Mouse (Mus musculus) heart, embryonic 14.5 days (tissue): ENCODE measurements around the gene Alox12b. TPM values are rescaled to one million over a fixed set of nuclear protein-coding genes. Genes with fewer than 3 reads are reported as not detected.

Source experiments
- ATAC-seq: fragments of 200-750 bp; cut with Nextera tagmentation; 2 replicates; pipeline ENCODE4 v1.8.0; 2017; ENCODE audit warnings: low read depth, moderate TSS enrichment; ENCODE audit not compliant: insufficient number of reproducible peaks, insufficient read depth, low FRiP score
- H3K27ac ChIP-seq, 2 experiments: fragments of 200-500 bp in 1 of 2; fragments of 300-500 bp in 1 of 2; sonication (generic) in 1 of 2; replicated peaks in 1 of 2; 2 replicates each; pipeline ENCODE4 v1.5.1; 2012 to 2014; ENCODE audit warnings: low read depth in 2 of 2, low read length in 2 of 2, control low read depth in 1 of 2, mild to moderate bottlenecking in 1 of 2, mixed read lengths in 1 of 2; ENCODE audit not compliant: control insufficient read depth in 1 of 2, insufficient read depth in 1 of 2
- H3K27me3 ChIP-seq: fragments of 300-500 bp; sonication (generic); 2 replicates; pipeline ENCODE4 v1.6.1; 2014; ENCODE audit warnings: mild to moderate bottlenecking, low read length, control low read depth; ENCODE audit not compliant: control insufficient read depth, insufficient read depth
- H3K36me3 ChIP-seq: fragments of 300-500 bp; sonication (generic); 2 replicates; pipeline ENCODE4 v1.6.1; 2014; ENCODE audit warnings: mild to moderate bottlenecking, control low read depth, low read length, mixed read lengths; ENCODE audit not compliant: control insufficient read depth, insufficient read depth
- H3K4me1 ChIP-seq, 2 experiments: fragments of 200-500 bp in 1 of 2; fragments of 300-500 bp in 1 of 2; sonication (generic) in 1 of 2; 2 replicates each; pipeline ENCODE4 v1.6.1; 2012 to 2014; ENCODE audit warnings: low read length in 2 of 2, control low read depth in 1 of 2, mixed read lengths in 1 of 2; ENCODE audit not compliant: control insufficient read depth in 2 of 2, insufficient read depth in 2 of 2
- H3K4me2 ChIP-seq: fragments of 300-500 bp; sonication (generic); 2 replicates; pipeline ENCODE4 v1.6.1; 2014; ENCODE audit warnings: mild to moderate bottlenecking, low read length
- H3K4me3 ChIP-seq, 2 experiments: fragments of 200-500 bp in 1 of 2; fragments of 300-500 bp in 1 of 2; sonication (generic) in 1 of 2; 2 replicates each; pipeline ENCODE4 v1.5.1; 2012 to 2014; ENCODE audit warnings: low read length in 2 of 2, mild to moderate bottlenecking in 2 of 2, control low read depth in 1 of 2, low read depth in 1 of 2, moderate library complexity in 1 of 2; ENCODE audit not compliant: control insufficient read depth in 1 of 2, insufficient read depth in 1 of 2
- H3K9ac ChIP-seq: fragments of 300-500 bp; sonication (generic); 2 replicates; pipeline ENCODE4 v1.6.1; 2014; ENCODE audit warnings: mild to moderate bottlenecking, low read length
- H3K9me3 ChIP-seq: fragments of 300-500 bp; sonication (generic); 2 replicates; pipeline ENCODE4 v1.6.1; 2016; ENCODE audit warnings: low read length, control low read depth; ENCODE audit not compliant: control insufficient read depth
- WGBS: fragments of 180-500 bp; shearing (Covaris S2); extraction: QIAGEN DNeasy Blood & Tissue Kit; methylation state at CpG from one replicate; pipeline ENCODE4 v1.1.7; 2014; 5-methylcytosine and 5-hydroxymethylcytosine counted together
- polyA plus RNA-seq: library from polyadenylated mRNA; unstranded; fragments of >200 nt; fragmentation: Nextera tagmentation; extraction: Ambion mirVana; gene quantifications from 2 replicates; pipeline ENCODE4 v1.2.1, GENCODE M21; 2014

Gene Alox12b
- polyA plus RNA-seq, 1 experiment from 2014 or later = not detected

GRCm38 (mm10) chr11:69185031-69185430 is 28.2 kb downstream of the Alox12b start:
- H3K4me2 ChIP-seq = no peak overlapping the region
- no peak overlapping the region for H3K27ac ChIP-seq
- WGBS = 86% methylated on average over 5 of the region's 5 CpGs
- H3K4me1 ChIP-seq = no peaks in the 10 kb centered on the region
- no peaks in the 10 kb centered on the region for H3K36me3 ChIP-seq
- no peaks in the 10 kb centered on the region for H3K27me3 ChIP-seq
- H3K9ac ChIP-seq = no peak overlapping the region
- no peaks in the 10 kb centered on the region for H3K9me3 ChIP-seq
- ATAC-seq = no peak
- no peak overlapping the region for H3K4me3 ChIP-seq

- no peak for ATAC-seq
These were observed 29.1 kb downstream of the Alox12b start for GRCm38 (mm10) chr11:69185936-69186335.

DNA sequence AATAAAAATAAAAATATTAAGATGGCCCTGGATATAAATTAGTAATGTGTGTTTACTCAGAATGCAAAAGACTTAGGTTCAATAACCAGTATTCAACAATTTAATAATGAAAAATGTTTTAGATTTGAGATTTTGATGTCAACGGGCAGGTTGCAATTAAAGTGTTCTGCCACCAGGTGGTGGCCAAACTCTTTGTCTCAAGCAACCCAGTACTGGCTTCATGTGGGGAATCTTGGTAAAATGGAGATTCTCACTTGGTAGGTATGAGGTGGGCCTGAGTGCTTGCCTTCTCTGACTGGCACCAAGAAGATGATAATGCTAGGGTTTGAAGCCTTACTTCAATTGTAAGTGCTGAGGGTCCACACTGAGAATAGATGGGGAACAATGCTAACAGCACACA is 36.1 kb downstream of the Alox12b start:
- WGBS = 6% methylated on average over 1 of the region's 1 CpGs
- peaks cover 20% of the 10 kb centered on the region for H3K27me3 ChIP-seq
- no peak for ATAC-seq
- H3K9me3 ChIP-seq = no peaks in the 10 kb centered on the region
- no peaks in the 10 kb centered on the region for H3K36me3 ChIP-seq
- H3K4me2 ChIP-seq = no peak overlapping the region
- no peak overlapping the region for H3K9ac ChIP-seq
- H3K4me1 ChIP-seq = peaks cover 6 to 8% of the 10 kb centered on the region in 2 experiments; a peak in 3 of 4 replicates
- no peak overlapping the region for H3K4me3 ChIP-seq
- H3K27ac ChIP-seq = no peak overlapping the region

More at GRCm38 (mm10) chr11:69185936-69186335, 29.1 kb downstream of the Alox12b start:
- Histone ChIP-seq H3K4me3 (no peak overlapping the region), H3K9ac (no peak overlapping the region), H3K27ac (no peak overlapping the region), H3K27me3 (no peaks in the 10 kb centered on the region), H3K9me3 (no peaks in the 10 kb centered on the region), H3K36me3 (no peaks in the 10 kb centered on the region), H3K4me2 (no peak overlapping the region), H3K4me1 (no peaks in the 10 kb centered on the region)
- WGBS = 76% methylated on average over 6 of the region's 6 CpGs

GRCm38 (mm10) chr11:69196766-69197165 is 40.0 kb downstream of the Alox12b start:
- 7% methylated on average over 5 of the region's 5 CpGs for WGBS
- Histone ChIP-seq H3K4me3 (peak overlapping the region in 1 of 2 experiments; percentile 25; a peak in 2 of 4 replicates), H3K27me3 (peaks cover 23% of the 10 kb centered on the region), H3K9ac (peak overlapping the region; percentile 55; the same call in 1 of the 2 replicates), H3K4me1 (peaks cover 6 to 14% of the 10 kb centered on the region in 2 experiments; a peak in 3 of 4 replicates), H3K9me3 (no peaks in the 10 kb centered on the region), H3K27ac (no peak overlapping the region), H3K4me2 (peak overlapping the region; percentile 63), H3K36me3 (no peaks in the 10 kb centered on the region)
- ATAC-seq = no peak

DNA sequence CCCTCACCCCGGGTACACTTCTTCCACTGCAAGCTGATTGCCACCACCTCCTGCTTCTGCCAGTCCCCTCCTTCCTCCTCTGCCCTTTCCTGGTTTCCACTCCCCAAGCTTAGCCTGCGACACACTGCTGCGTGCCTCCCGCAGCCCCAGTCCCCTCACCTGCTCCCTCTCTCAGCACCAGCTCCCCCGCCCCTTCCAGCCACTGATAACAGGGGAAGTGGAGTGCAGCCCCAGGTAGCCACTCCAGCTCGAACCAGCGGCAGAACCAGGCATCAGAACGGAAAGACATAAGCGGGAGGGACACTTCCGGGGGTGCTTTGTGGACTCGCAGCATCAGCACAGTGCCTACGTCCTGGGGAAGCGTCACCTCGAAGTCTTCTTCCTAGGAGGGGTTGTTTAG is 40.4 kb downstream of the Alox12b start:
- WGBS = 2% methylated on average over 14 of the region's 14 CpGs
- Histone ChIP-seq H3K27ac (no peak overlapping the region), H3K36me3 (no peaks in the 10 kb centered on the region), H3K9ac (peak overlapping the region; percentile 55; the same call in 1 of the 2 replicates), H3K4me3 (peak overlapping the region; percentile 14 to 25), H3K9me3 (no peaks in the 10 kb centered on the region), H3K27me3 (peaks cover 23% of the 10 kb centered on the region), H3K4me1 (peaks cover 6 to 14% of the 10 kb centered on the region in 2 experiments; a peak in 3 of 4 replicates), H3K4me2 (peak overlapping the region; percentile 63)
- ATAC-seq = no peak

DNA sequence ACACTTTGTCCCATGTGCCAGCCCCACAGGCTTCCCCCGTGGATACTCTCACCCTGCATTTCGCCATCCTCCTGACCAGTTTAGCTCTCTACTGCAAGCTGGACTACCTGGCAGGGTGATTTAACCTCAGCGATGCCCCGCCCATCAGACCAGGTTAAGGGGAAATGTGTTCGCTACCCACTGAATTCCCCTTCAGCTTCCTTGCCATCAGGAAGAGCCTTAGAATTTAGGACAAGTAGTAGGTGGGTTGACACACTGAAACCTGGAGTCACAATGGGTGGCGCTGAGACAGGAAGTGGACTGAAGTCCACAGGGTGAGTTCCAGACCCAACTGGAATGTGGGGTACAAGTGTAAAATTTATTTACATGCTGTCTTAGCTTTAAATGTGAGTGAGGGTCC is 41.0 kb downstream of the Alox12b start, which contains the start of gene Alox8:
Gene Alox8, minus strand, starts transcription at position 101 of the 400 bp plus-strand sequence.
- H3K9me3 ChIP-seq = no peaks in the 10 kb centered on the region
- peaks cover 23% of the 10 kb centered on the region for H3K27me3 ChIP-seq
- 29% methylated on average over 6 of the region's 6 CpGs for WGBS
- ATAC-seq = no peak
- no peak within 1 kb of the TSS for H3K27ac ChIP-seq
- H3K4me3 ChIP-seq = peak within 1 kb of the TSS; percentile 14 to 25
- peaks cover 6 to 14% of the 10 kb centered on the region in 2 experiments; a peak in 3 of 4 replicates for H3K4me1 ChIP-seq
- H3K9ac ChIP-seq = peak within 1 kb of the TSS; percentile 55; the same call in 1 of the 2 replicates
- H3K36me3 ChIP-seq = no peaks in the 10 kb centered on the region
- peak within 1 kb of the TSS; percentile 63 for H3K4me2 ChIP-seq

DNA sequence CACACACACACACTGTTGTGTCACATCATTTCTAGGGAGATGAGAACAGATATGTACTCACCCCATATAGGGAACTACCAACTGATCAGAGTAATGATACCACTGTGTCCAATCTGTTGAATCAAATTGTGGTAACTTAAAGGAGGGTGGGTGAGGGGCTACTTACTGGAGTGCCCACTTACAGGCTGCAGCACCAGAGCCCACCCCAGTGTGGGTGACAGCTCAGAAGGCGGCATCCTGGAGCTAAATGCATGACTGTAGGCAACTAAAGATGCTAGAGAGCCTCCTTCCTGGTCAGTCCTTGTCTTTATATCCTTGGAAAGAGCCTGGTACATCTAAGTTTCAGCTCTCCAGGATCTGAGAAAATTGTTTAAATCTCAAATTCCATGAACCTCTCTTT is 42.5 kb downstream of the Alox12b start:
- H3K27ac ChIP-seq = no peak overlapping the region
- ATAC-seq = no peak
- no peaks in the 10 kb centered on the region for H3K36me3 ChIP-seq
- H3K4me2 ChIP-seq = no peak overlapping the region
- H3K9ac ChIP-seq = no peak overlapping the region
- H3K9me3 ChIP-seq = no peaks in the 10 kb centered on the region
- WGBS = 94% methylated on average over 1 of the region's 1 CpGs
- no peak overlapping the region for H3K4me3 ChIP-seq
- H3K4me1 ChIP-seq = peaks cover 6 to 14% of the 10 kb centered on the region in 2 experiments; a peak in 3 of 4 replicates
- peaks cover 23% of the 10 kb centered on the region for H3K27me3 ChIP-seq

DNA sequence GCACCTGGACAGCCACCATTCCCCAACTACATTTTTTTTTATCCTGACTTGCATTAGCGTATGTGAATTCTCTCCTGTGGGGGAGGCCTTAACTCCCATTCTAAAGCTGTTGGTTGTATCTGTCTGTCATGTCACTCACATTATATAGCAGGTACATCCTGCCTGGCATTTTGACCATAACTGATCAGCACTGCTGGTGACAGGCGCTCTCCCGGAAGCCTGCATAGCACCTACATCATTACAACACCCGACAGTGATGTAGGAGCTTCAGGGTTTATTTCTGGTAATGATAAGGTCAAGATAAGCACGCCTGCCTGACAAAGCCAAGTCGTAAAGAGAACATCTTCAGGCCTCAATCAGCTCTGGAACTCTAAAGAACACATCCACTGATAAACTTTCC is 43.4 kb downstream of the Alox12b start:
- H3K27me3 ChIP-seq = peaks cover 23% of the 10 kb centered on the region
- H3K9ac ChIP-seq = no peak overlapping the region
- no peak overlapping the region for H3K4me3 ChIP-seq
- H3K4me1 ChIP-seq = peaks cover 6 to 14% of the 10 kb centered on the region in 2 experiments; a peak in 3 of 4 replicates
- H3K4me2 ChIP-seq = no peak overlapping the region
- no peak overlapping the region for H3K27ac ChIP-seq
- H3K9me3 ChIP-seq = no peaks in the 10 kb centered on the region
- no peaks in the 10 kb centered on the region for H3K36me3 ChIP-seq
- 26% methylated on average over 6 of the region's 6 CpGs for WGBS
- ATAC-seq = no peak
